Mouse (Mus musculus) mouse trophoblast stem cell (cell line): ENCODE data around the gene Isy1.

Source experiments
- in situ Hi-C, 2 experiments: fragments of 300-500 bp; cut with MseI, MboI; formaldehyde crosslinking; loops; 2 replicates in 1 of 2; 3 replicates in 1 of 2; pipeline ENCODE4 v1.15.1; 2025

Isy1 gene

GRCm38 (mm10) chr6:87838551-87839197, at the start of gene Isy1:
Gene Isy1 (minus strand): TSS chr6:87838798.
- in situ Hi-C loops, result no loop called here

- in situ Hi-C loops, result no loop called here
These were observed 49.1 kb upstream of the Isy1 start, which contains the start of gene Copg1 for GRCm38 (mm10) chr6:87887594-87888233. Gene Copg1 (plus strand): TSS chr6:87887814.

- in situ Hi-C loops, result no loop called here
These were observed 48.1 kb upstream of the Isy1 start for GRCm38 (mm10) chr6:87886721-87887120.

GRCm38 (mm10) chr6:87882816-87883215, 44.2 kb upstream of the Isy1 start:
- in situ Hi-C loops, result no loop called here

- in situ Hi-C loops, result no loop called here
These were observed 43.6 kb upstream of the Isy1 start for GRCm38 (mm10) chr6:87882221-87882620.

GRCm38 (mm10) chr6:87879628-87880027, 41.0 kb upstream of the Isy1 start:
- in situ Hi-C loops, result no loop called here

GRCm38 (mm10) chr6:87879010-87879409, 40.4 kb upstream of the Isy1 start:
- in situ Hi-C loops, result no loop called here

- in situ Hi-C loops, result no loop called here
These were observed 37.6 kb upstream of the Isy1 start for GRCm38 (mm10) chr6:87876068-87876643.

GRCm38 (mm10) chr6:87875562-87875961, 37.0 kb upstream of the Isy1 start:
- in situ Hi-C loops, result no loop called here

- in situ Hi-C loops, result no loop called here
These were observed 36.5 kb upstream of the Isy1 start for GRCm38 (mm10) chr6:87875083-87875482.

GRCm38 (mm10) chr6:87873963-87874362, 35.4 kb upstream of the Isy1 start:
- in situ Hi-C loops, result no loop called here

- in situ Hi-C loops, result no loop called here
These were observed 34.5 kb upstream of the Isy1 start for GRCm38 (mm10) chr6:87873104-87873503.

- in situ Hi-C loops, result no loop called here
These were observed 32.6 kb upstream of the Isy1 start for GRCm38 (mm10) chr6:87871240-87871639.

- in situ Hi-C loops, result no loop called here
These were observed 31.8 kb upstream of the Isy1 start for GRCm38 (mm10) chr6:87870440-87870839.

- in situ Hi-C loops, result no loop called here
These were observed 30.4 kb upstream of the Isy1 start for GRCm38 (mm10) chr6:87868871-87869506.

- in situ Hi-C loops, result no loop called here
These were observed 28.7 kb upstream of the Isy1 start for GRCm38 (mm10) chr6:87867256-87867655.

GRCm38 (mm10) chr6:87866211-87866610, 27.6 kb upstream of the Isy1 start:
- in situ Hi-C loops, result no loop called here

- in situ Hi-C loops, result no loop called here
These were observed 18.5 kb upstream of the Isy1 start for GRCm38 (mm10) chr6:87857071-87857470.

GRCm38 (mm10) chr6:87853446-87853845, 14.8 kb upstream of the Isy1 start:
- in situ Hi-C loops, result no loop called here

- in situ Hi-C loops, result no loop called here
These were observed 13.3 kb upstream of the Isy1 start for GRCm38 (mm10) chr6:87851871-87852270.

- in situ Hi-C loops, result no loop called here
These were observed 12.5 kb upstream of the Isy1 start, which contains the start of gene Cnbp for GRCm38 (mm10) chr6:87850900-87851614. Gene Cnbp (minus strand): TSS chr6:87851106.
